Mouse (Mus musculus) ES-Bruce4 (cell line): Measurements from ENCODE around the gene Mamdc4. TPM values are rescaled to one million over a fixed set of nuclear protein-coding genes. Genes with fewer than 3 reads are reported as not detected.

Experiments
- H3K27ac ChIP-seq: 2 replicates; pipeline ENCODE4 v1.5.1; 2012; ENCODE audit warnings: low read length, inconsistent platforms; ENCODE audit not compliant: insufficient read depth
- H3K27me3 ChIP-seq: 2 replicates; pipeline ENCODE4 v1.6.1; 2012; ENCODE audit warnings: mild to moderate bottlenecking, low read length, inconsistent platforms; ENCODE audit not compliant: control insufficient read depth, poor library complexity, insufficient read depth, severe bottlenecking
- H3K36me3 ChIP-seq: 2 replicates; pipeline ENCODE4 v1.6.1; 2012; ENCODE audit warnings: inconsistent platforms, mild to moderate bottlenecking, low read length, moderate library complexity; ENCODE audit not compliant: control insufficient read depth, poor library complexity, insufficient read depth, severe bottlenecking
- H3K4me1 ChIP-seq: one replicate; pipeline ENCODE4 v1.8.1; 2011; ENCODE audit warnings: low read length; ENCODE audit not compliant: control insufficient read depth, insufficient read depth
- H3K4me3 ChIP-seq: 2 replicates; pipeline ENCODE4 v1.5.1; 2011; ENCODE audit warnings: low read depth, mild to moderate bottlenecking, low read length
- H3K9ac ChIP-seq: 2 replicates; pipeline ENCODE4 v1.6.1; 2012; ENCODE audit warnings: low read depth, mild to moderate bottlenecking, inconsistent platforms; ENCODE audit not compliant: poor library complexity, severe bottlenecking
- H3K9me3 ChIP-seq: replicated peaks from 2 replicates; pipeline ENCODE4 v1.6.1; 2012; ENCODE audit warnings: mild to moderate bottlenecking, low read length, inconsistent platforms; ENCODE audit not compliant: control insufficient read depth, poor library complexity, insufficient read depth, severe bottlenecking
- CTCF ChIP-seq: IDR thresholded peaks from one replicate; pipeline ENCODE4 v1.8.1; 2011; ENCODE audit warnings: low read depth, low read length
- EP300 ChIP-seq: IDR thresholded peaks from 2 replicates; pipeline ENCODE4 v1.6.1; 2011; ENCODE audit warnings: low read depth, low read length; ENCODE audit not compliant: insufficient read depth
- POLR2A ChIP-seq: IDR thresholded peaks from one replicate; pipeline ENCODE4 v1.8.1; 2011; ENCODE audit warnings: low read length; ENCODE audit not compliant: insufficient read depth
- polyA plus RNA-seq: library from polyadenylated mRNA; stranded (reverse); fragments of >200 nt; gene quantifications from 2 replicates; pipeline ENCODE4 v1.2.4, GENCODE M21; 2011; ENCODE audit warnings: low read depth; ENCODE audit not compliant: missing spikeins, insufficient read depth, insufficient read length

Mamdc4 gene
- polyA plus RNA-seq, 1 experiment: 3.7 TPM

DNA sequence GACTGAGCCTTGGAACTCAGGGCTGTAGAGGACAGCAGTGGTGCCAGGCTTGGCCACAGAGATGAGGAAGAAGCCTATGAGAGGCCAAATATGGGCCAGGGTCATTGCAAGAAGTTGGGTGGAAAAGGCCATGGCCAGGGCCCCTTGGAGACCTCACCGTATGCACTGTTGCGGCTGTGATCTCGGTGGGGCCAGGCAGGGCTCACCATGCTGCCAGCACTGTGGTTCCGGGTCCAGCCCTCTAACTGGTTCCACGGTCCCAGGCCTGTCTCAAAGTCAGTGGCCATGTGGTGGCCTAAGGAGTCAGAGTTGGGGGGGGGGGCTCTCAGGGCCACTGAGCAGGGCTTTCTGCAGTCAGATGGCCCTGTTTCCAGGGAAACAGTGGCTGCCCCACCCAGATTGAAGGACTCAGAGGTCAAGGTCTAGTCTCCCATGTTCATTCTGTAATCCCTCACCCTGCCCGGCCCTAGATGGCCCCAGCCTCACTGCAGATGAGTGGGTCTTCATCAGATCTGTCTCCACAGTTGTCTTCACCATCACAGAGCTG, 6.1 kb downstream of the Mamdc4 start:
- H3K4me1 ChIP-seq: peaks cover 3% of the 10 kb centered on the region
- no peak overlapping the region for H3K9ac ChIP-seq
- H3K4me3 ChIP-seq: no peak overlapping the region
- H3K36me3 ChIP-seq: 0 out of 2 replicates have a peak, but pooled peaks cover 2% of the 10 kb centered on the region
- no peak overlapping the region for H3K27ac ChIP-seq
- no peaks in the 10 kb centered on the region for H3K27me3 ChIP-seq
- no peak for TF ChIP-seq POLR2A
- TF ChIP-seq EP300: no peak
- TF ChIP-seq CTCF: no peak
- H3K9me3 ChIP-seq: no peaks in the 10 kb centered on the region

- Histone ChIP-seq H3K36me3 (peaks cover 15% of the 10 kb centered on the region), H3K4me3 (no peak overlapping the region), H3K27me3 (no peaks in the 10 kb centered on the region), H3K9ac (no peak overlapping the region), H3K27ac (no peak overlapping the region), H3K9me3 (no peaks in the 10 kb centered on the region), H3K4me1 (peaks cover 3% of the 10 kb centered on the region)
- no peak for TF ChIP-seq CTCF
- TF ChIP-seq POLR2A: no peak
- no peak for TF ChIP-seq EP300
Observed at GRCm38 (mm10) chr2:25566558-25566957, 8.1 kb downstream of the Mamdc4 start.

DNA sequence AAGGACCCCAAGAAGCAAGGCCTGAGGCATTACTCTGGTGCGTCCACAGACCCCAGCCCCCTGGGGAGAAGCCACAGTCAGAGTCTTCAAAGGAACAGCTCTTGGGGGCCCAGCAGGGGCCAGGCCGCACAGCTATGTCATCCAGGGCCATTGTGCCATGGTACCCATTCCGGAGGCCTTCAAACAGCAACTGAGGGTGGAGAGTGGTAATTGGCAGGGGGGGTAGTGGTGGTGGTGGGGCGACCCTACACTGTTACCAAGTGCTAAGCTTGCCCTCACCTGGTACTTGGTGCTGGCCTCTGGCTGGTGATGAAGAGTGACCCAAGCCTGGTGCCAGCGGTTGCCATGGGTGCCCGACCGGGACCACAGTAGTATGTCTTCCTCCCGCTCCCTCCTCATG, 8.9 kb downstream of the Mamdc4 start:
- Histone ChIP-seq H3K4me3 (no peak overlapping the region), H3K36me3 (peaks cover 18% of the 10 kb centered on the region), H3K9me3 (no peaks in the 10 kb centered on the region), H3K27me3 (no peaks in the 10 kb centered on the region), H3K9ac (no peak overlapping the region), H3K27ac (no peak overlapping the region), H3K4me1 (peaks cover 3% of the 10 kb centered on the region)
- TF ChIP-seq CTCF: no peak
- TF ChIP-seq EP300: no peak
- TF ChIP-seq POLR2A: no peak

GRCm38 (mm10) chr2:25561946-25562345, 12.7 kb downstream of the Mamdc4 start:
- no peaks in the 10 kb centered on the region for H3K4me1 ChIP-seq
- H3K9ac ChIP-seq: no peak overlapping the region
- TF ChIP-seq EP300 (no peak), POLR2A (no peak), CTCF (no peak)
- no peak overlapping the region for H3K27ac ChIP-seq
- H3K36me3 ChIP-seq: peaks cover 25% of the 10 kb centered on the region
- H3K9me3 ChIP-seq: no peaks in the 10 kb centered on the region
- no peak overlapping the region for H3K4me3 ChIP-seq
- no peaks in the 10 kb centered on the region for H3K27me3 ChIP-seq

- no peak for TF ChIP-seq CTCF
- no peak for TF ChIP-seq POLR2A
- TF ChIP-seq EP300: no peak
- Histone ChIP-seq H3K9me3 (no peaks in the 10 kb centered on the region), H3K36me3 (peaks cover 25% of the 10 kb centered on the region), H3K9ac (no peak overlapping the region), H3K27ac (no peak overlapping the region), H3K27me3 (no peaks in the 10 kb centered on the region), H3K4me1 (no peaks in the 10 kb centered on the region), H3K4me3 (no peak overlapping the region)
Observed at GRCm38 (mm10) chr2:25560551-25560950, 14.1 kb downstream of the Mamdc4 start.

- H3K27ac ChIP-seq: no peak overlapping the region
- H3K9ac ChIP-seq: peak overlapping the region; percentile 92; the same call in 1 of the 2 replicates
- no peak overlapping the region; the same call in 1 of the 2 replicates for H3K4me3 ChIP-seq
Observed at GRCm38 (mm10) chr2:25558774-25559173, 15.9 kb downstream of the Mamdc4 start.

More at GRCm38 (mm10) chr2:25558774-25559173, 15.9 kb downstream of the Mamdc4 start:
- Histone ChIP-seq H3K4me1 (no peaks in the 10 kb centered on the region), H3K27me3 (no peaks in the 10 kb centered on the region), H3K36me3 (peaks cover 22% of the 10 kb centered on the region), H3K9me3 (no peaks in the 10 kb centered on the region)
- TF ChIP-seq EP300 (no peak), POLR2A (no peak), CTCF (no peak)
